ENCODE assay signal across 8 mouse cellular contexts in the genomic region with DNA sequence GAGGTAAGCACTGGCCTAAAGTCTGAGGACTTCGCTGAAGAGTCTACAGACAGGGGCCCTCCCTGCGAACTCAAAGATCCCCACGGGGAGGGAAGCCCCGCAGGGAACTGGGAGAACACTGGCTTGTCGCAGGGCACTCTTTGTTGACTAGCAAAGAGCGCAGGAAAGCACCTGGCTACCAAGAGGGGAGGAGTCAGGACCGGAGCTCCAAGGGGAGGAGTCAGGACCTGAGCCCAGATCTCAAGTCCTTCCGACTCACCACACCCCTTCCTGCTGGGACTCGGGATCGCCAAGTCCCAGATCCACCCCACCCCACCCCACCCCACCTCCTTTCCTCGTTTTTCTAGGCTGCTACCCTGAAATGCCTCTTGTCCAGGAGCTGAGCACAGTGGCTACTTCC. TPM values are rescaled to one million over a fixed set of nuclear protein-coding genes. Genes with fewer than 3 reads are reported as not detected.
DNase-seq lines count a peak whose midpoint lies in the region; ATAC-seq and TF ChIP-seq lines count a peak whose summit lies in the region.

No protein-coding gene starts in this region.

- H3K36me3 ChIP-seq in heart, postnatal 0 days (replicated peaks; ENCODE audit: control insufficient read depth, insufficient read depth, low read length), result no peaks in the 10 kb centered on the region

- H3K4me1 ChIP-seq in heart, postnatal 0 days (ENCODE audit: control insufficient read depth, insufficient read depth), result 0 out of 2 replicates have a peak, but pooled peaks cover 6% of the 10 kb centered on the region

- no peak overlapping the region for H3K9ac ChIP-seq in heart, postnatal 0 days (replicated peaks; ENCODE audit: low read depth, low read length)

- peak; percentile 30; the same call in 1 of the 2 replicates for ATAC-seq in heart, postnatal 0 days (ENCODE audit: insufficient read depth, low read depth)
- ATAC-seq in megakaryocyte-erythroid progenitor cell, adult 5-6 weeks (replicated peaks; ENCODE audit: low FRiP score, low TSS enrichment, poor library complexity, severe bottlenecking), result 0 out of 2 replicates have a peak, but pooled peaks have one; percentile 25

- H3K27me3 ChIP-seq in heart, postnatal 0 days (ENCODE audit: control insufficient read depth, insufficient read depth, low read length), result no peaks in the 10 kb centered on the region; the same call in 1 of the 2 replicates

- TF ChIP-seq EP300 in heart, postnatal 0 days (IDR thresholded peaks at IDR 0.05; ENCODE audit: low read depth), result no peak

- 4% methylated on average over 11 of the region's 11 CpGs for WGBS in heart, postnatal 0 days

- H3K9me3 ChIP-seq in heart, postnatal 0 days (replicated peaks; ENCODE audit: control insufficient read depth, low read length), result no peaks in the 10 kb centered on the region

- peak overlapping the region; percentile 58 for H3K4me2 ChIP-seq in heart, postnatal 0 days (ENCODE audit: low read depth, low read length)

- no peak for TF ChIP-seq CTCF in heart, postnatal 0 days (IDR thresholded peaks at IDR 0.05; ENCODE audit: low read depth)

- H3K27ac ChIP-seq in heart, postnatal 0 days (ENCODE audit: low read depth), result no peak overlapping the region

- peak; percentile 61 for DNase-seq in 3134 (ENCODE audit: extremely low read depth, insufficient read length, low spot score)
- DNase-seq in embryo, embryonic 10.5 days (ENCODE audit: low spot score), result peak; percentile 56
- no peak for DNase-seq in heart, postnatal 0 days (ENCODE audit: low spot score)
- DNase-seq in kidney, postnatal 4 days, result peak; percentile 41 to 63
- DNase-seq in right cerebral cortex, postnatal 4 days, result no peak
- DNase-seq in right cerebral cortex, postnatal 25 days, result no peak
- no peak for DNase-seq in right cerebral cortex, postnatal 10 days (ENCODE audit: low spot score in 2 of 2)

- peak overlapping the region; percentile 20 for H3K4me3 ChIP-seq in heart, postnatal 0 days (ENCODE audit: low read depth, low read length)

RNA-seq across cellular contexts. Expression of gene Clmn, which starts 19.2 kb away (rescaled TPM):
- 0.31 and 0.70 TPM in 2 replicates for total RNA-seq in heart, postnatal 0 days (2014; rRNA removed; ENCODE audit: low replicate concordance)
- polyA plus RNA-seq in heart, postnatal 0 days (2015; fragmentation: Nextera tagmentation; extraction: Ambion mirVana), result 0.22 and 0.31 TPM in 2 replicates
- not detected in 2 replicates for total RNA-seq in megakaryocyte-erythroid progenitor cell, adult 5-6 weeks (2014; fragmentation: Nextera tagmentation)
- total RNA-seq in megakaryocyte-erythroid progenitor cell, adult 5-6 weeks (2017), result not detected in 2 replicates

Comparison
In these comparisons a context has a peak if more than half of its experiments do, and no peak if none do; other contexts are left out.
1. DNase-seq: peak in 3134 (single experiment), embryo, embryonic 10.5 days (single experiment) and kidney, postnatal 4 days (2 of 2); none in heart, postnatal 0 days (single experiment), right cerebral cortex, postnatal 4 days (single experiment), right cerebral cortex, postnatal 25 days (single experiment) and right cerebral cortex, postnatal 10 days (0 of 2).